Mouse (Mus musculus): ENCODE data around the gene Mphosph9. TPM values are rescaled to one million over a fixed set of nuclear protein-coding genes. Genes with fewer than 3 reads are reported as not detected.

Mphosph9 gene
- polyA plus RNA-seq, 1 experiment from 2014 or later, result 3.0 TPM

DNA sequence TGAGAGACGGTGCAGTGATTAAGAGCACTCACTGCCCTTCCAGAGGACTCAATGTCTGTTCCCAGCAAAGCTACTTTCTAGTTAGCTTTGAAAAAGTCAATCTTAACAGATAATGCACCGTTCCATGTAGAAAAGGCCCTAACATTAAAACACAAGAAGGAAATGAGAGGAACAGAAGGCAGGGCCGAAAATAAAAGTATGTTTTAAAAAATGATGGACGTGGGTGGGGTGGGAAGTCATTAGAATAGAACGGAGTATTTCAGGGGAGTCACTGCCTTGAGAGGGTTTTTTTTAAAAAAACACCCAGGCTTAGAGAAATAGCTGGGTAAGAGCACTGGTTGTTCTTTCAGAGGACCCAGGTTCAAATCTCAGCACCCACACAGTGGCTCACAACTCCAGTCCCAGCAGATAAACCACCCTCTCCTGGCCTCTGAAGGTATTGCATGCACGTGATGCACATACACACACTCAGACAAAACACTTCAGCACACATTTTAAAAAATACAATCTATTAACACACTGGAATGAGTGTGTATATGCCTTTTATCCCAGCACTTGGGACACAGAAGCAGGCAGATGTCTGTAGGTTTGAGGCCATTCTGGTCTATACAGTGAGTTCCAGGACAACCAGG lies 40.0 kb downstream of the Mphosph9 start:
- WGBS (ENCODE audit: insufficient replicate concordance), result 91% methylated on average over 6 of the region's 6 CpGs

DNA sequence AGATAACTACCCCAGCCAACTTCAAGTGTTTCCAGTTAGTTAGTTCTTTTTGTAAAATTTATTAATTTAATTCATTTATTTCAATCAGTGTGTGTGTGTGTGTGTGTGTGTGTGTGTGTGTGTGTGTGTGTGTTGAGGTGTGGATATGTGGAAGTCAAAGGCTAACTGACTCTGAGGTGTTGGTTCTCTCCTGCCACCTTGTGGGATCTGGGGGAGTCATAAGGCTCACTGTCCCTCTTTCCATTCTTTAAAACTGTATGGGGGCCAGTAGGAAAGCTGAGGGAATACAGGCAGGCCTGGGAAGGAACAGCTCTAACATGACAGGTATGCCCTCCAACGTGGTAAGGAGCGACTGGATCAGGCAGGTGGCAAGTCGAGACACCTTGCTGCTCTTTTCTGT lies 43.4 kb downstream of the Mphosph9 start:
- Histone ChIP-seq H3K4me2 (ENCODE audit: low read depth, low read length) (no peak overlapping the region), H3K9me3 (ENCODE audit: low read length) (no peaks in the 10 kb centered on the region), H3K4me3 (ENCODE audit: low read depth, low read length) (no peak overlapping the region), H3K27ac (ENCODE audit: low read depth) (no peak overlapping the region), H3K36me3 (replicated peaks; ENCODE audit: insufficient read depth, low read length) (peaks cover 15% of the 10 kb centered on the region; the same call in 1 of the 2 replicates), H3K27me3 (ENCODE audit: insufficient read depth, low read length) (no peaks in the 10 kb centered on the region), H3K9ac (replicated peaks) (no peak overlapping the region), H3K4me1 (ENCODE audit: insufficient read depth) (peaks cover 3% of the 10 kb centered on the region; the same call in 1 of the 2 replicates)
- peak; percentile 58 for TF ChIP-seq CTCF (IDR thresholded peaks at IDR 0.05; ENCODE audit: low read depth)
- TF ChIP-seq EP300 (IDR thresholded peaks at IDR 0.05; ENCODE audit: low read depth), result no peak
- peak; percentile 43; the same call in 1 of the 2 replicates for ATAC-seq
- DNase-seq, result peak; percentile 31
- WGBS (ENCODE audit: insufficient replicate concordance), result 77% methylated on average over 3 of the region's 3 CpGs

More for the DNA sequence above, 40.0 kb downstream of the Mphosph9 start:
- no peak for DNase-seq
- Histone ChIP-seq H3K9me3 (ENCODE audit: low read length) (no peaks in the 10 kb centered on the region), H3K27me3 (ENCODE audit: insufficient read depth, low read length) (no peaks in the 10 kb centered on the region), H3K36me3 (replicated peaks; ENCODE audit: insufficient read depth, low read length) (peaks cover 24% of the 10 kb centered on the region), H3K27ac (ENCODE audit: low read depth) (no peak overlapping the region), H3K4me3 (ENCODE audit: low read depth, low read length) (no peak overlapping the region), H3K4me1 (ENCODE audit: insufficient read depth) (peaks cover 3% of the 10 kb centered on the region; the same call in 1 of the 2 replicates), H3K4me2 (ENCODE audit: low read depth, low read length) (no peak overlapping the region), H3K9ac (replicated peaks) (no peak overlapping the region)
- no peak for TF ChIP-seq EP300 (IDR thresholded peaks at IDR 0.05; ENCODE audit: low read depth)
- TF ChIP-seq CTCF (IDR thresholded peaks at IDR 0.05; ENCODE audit: low read depth), result no peak
- ATAC-seq, result no peak

DNA sequence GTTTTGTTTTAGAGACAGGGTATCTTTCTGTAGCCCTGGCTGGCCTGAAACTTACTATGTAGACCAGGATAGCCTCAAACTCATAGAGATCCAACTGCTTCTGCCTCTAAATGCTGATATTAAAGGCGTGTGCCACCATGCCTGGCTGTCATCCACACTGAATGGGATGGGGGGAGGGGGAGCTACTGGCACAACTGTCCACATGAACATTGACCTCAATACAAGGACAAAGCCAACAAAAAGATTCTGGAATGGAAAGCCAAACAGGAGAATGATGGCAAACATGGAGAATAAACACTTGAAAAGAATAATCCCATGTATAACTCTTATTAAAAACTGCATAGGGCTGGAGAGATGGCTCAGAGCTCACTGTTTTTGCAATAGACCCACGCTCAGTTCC lies 44.9 kb downstream of the Mphosph9 start:
- ATAC-seq (0 out of 2 replicates have a peak, but pooled peaks have one; percentile 54), DNase-seq (no peak)

DNA sequence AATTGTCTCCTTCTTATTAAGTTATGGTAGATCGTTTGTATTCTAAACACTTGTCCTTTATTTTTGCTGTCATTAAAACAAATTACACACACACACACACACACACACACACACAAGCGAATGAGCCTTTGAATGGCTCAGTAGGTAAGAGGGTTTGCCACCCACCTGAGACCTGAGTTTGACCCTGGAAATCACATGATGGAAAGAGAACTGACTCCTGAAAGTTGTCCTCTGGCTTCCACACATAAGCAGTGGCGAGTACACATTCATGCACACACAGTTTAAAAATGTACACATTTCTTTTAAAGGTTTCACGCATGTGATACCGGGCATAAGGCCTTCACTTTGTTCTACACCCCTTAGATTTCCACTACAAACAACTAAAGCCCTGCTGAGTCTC lies 57.5 kb downstream of the Mphosph9 start:
- no peak for DNase-seq
- H3K4me1 ChIP-seq (ENCODE audit: insufficient read depth), result no peaks in the 10 kb centered on the region
- peaks cover 5% of the 10 kb centered on the region; the same call in 1 of the 2 replicates for H3K36me3 ChIP-seq (replicated peaks; ENCODE audit: insufficient read depth, low read length)
- TF ChIP-seq CTCF (IDR thresholded peaks at IDR 0.05; ENCODE audit: low read depth) (no peak), EP300 (IDR thresholded peaks at IDR 0.05; ENCODE audit: low read depth) (no peak)
- WGBS (ENCODE audit: insufficient replicate concordance), result 86% methylated on average over 5 of the region's 5 CpGs
- H3K4me2 ChIP-seq (ENCODE audit: low read depth, low read length), result no peak overlapping the region
- no peaks in the 10 kb centered on the region for H3K27me3 ChIP-seq (ENCODE audit: insufficient read depth, low read length)
- no peak overlapping the region for H3K4me3 ChIP-seq (ENCODE audit: low read depth, low read length)
- H3K9me3 ChIP-seq (ENCODE audit: low read length), result no peaks in the 10 kb centered on the region
- ATAC-seq, result no peak
- H3K9ac ChIP-seq (replicated peaks), result no peak overlapping the region
- H3K27ac ChIP-seq (ENCODE audit: low read depth), result no peak overlapping the region

More for the DNA sequence above, 44.9 kb downstream of the Mphosph9 start:
- no peaks in the 10 kb centered on the region for H3K9me3 ChIP-seq (ENCODE audit: low read length)
- no peak overlapping the region for H3K4me3 ChIP-seq (ENCODE audit: low read depth, low read length)
- H3K27me3 ChIP-seq (ENCODE audit: insufficient read depth, low read length), result no peaks in the 10 kb centered on the region
- H3K9ac ChIP-seq (replicated peaks), result no peak overlapping the region
- H3K27ac ChIP-seq (ENCODE audit: low read depth), result no peak overlapping the region
- TF ChIP-seq CTCF (IDR thresholded peaks at IDR 0.05; ENCODE audit: low read depth), result no peak
- TF ChIP-seq EP300 (IDR thresholded peaks at IDR 0.05; ENCODE audit: low read depth), result no peak
- WGBS (ENCODE audit: insufficient replicate concordance), result 73% methylated on average over 2 of the region's 2 CpGs
- H3K4me2 ChIP-seq (ENCODE audit: low read depth, low read length), result no peak overlapping the region
- H3K4me1 ChIP-seq (ENCODE audit: insufficient read depth), result peaks cover 3% of the 10 kb centered on the region; the same call in 1 of the 2 replicates
- H3K36me3 ChIP-seq (replicated peaks; ENCODE audit: insufficient read depth, low read length), result peaks cover 11% of the 10 kb centered on the region; the same call in 1 of the 2 replicates

DNA sequence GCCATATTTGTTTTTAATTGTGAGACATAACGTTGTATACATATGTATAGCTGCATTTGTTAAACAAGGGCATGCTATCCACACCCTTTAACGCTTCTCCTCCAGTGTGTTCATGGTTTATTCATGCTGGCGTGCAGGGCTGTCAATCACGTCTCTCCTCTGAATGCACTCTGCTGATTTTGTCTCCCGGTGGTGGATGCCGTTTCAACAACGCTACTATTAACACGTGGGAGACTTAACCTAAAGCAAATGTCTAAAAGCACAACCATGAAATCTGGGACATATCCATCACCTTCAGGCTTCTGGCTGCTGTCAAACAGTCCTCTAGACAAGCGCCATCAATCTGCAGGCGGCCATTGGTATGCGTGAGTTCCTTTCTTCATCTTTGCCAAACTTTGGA lies 58.1 kb downstream of the Mphosph9 start:
- Histone ChIP-seq H3K4me2 (ENCODE audit: low read depth, low read length) (no peak overlapping the region), H3K4me1 (ENCODE audit: insufficient read depth) (no peaks in the 10 kb centered on the region), H3K9me3 (ENCODE audit: low read length) (no peaks in the 10 kb centered on the region), H3K27me3 (ENCODE audit: insufficient read depth, low read length) (no peaks in the 10 kb centered on the region), H3K4me3 (ENCODE audit: low read depth, low read length) (no peak overlapping the region), H3K36me3 (replicated peaks; ENCODE audit: insufficient read depth, low read length) (peaks cover 5% of the 10 kb centered on the region; the same call in 1 of the 2 replicates), H3K27ac (ENCODE audit: low read depth) (no peak overlapping the region), H3K9ac (replicated peaks) (no peak overlapping the region)
- DNase-seq (no peak), ATAC-seq (no peak)
- no peak for TF ChIP-seq EP300 (IDR thresholded peaks at IDR 0.05; ENCODE audit: low read depth)
- TF ChIP-seq CTCF (IDR thresholded peaks at IDR 0.05; ENCODE audit: low read depth), result no peak
- WGBS (ENCODE audit: insufficient replicate concordance), result 88% methylated on average over 11 of the region's 11 CpGs

DNA sequence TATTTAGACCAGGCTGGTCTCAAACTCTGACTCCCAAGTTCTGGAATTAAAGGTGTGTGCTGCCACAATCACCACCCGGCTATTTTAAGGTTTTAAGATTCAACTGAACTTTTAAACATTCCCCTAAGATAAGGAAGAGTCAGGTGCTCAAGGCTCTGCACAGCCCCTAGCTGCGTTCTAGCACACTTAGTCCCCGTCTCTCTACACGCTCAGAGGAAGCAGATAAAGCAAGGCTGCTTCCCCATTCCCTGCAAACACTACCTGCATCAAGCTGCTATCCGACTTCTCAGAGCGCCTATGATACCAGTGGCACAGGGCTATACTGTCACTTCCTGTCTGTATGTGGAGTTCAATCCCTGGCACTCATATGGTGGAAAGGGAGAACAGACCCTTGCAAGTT lies 60.1 kb downstream of the Mphosph9 start:
- DNase-seq, result no peak
- H3K4me3 ChIP-seq (ENCODE audit: low read depth, low read length), result no peak overlapping the region
- no peak overlapping the region for H3K4me2 ChIP-seq (ENCODE audit: low read depth, low read length)
- TF ChIP-seq EP300 (IDR thresholded peaks at IDR 0.05; ENCODE audit: low read depth) (no peak), CTCF (IDR thresholded peaks at IDR 0.05; ENCODE audit: low read depth) (no peak)
- H3K27ac ChIP-seq (ENCODE audit: low read depth), result no peak overlapping the region
- no peak overlapping the region for H3K9ac ChIP-seq (replicated peaks)
- H3K36me3 ChIP-seq (replicated peaks; ENCODE audit: insufficient read depth, low read length), result peaks cover 7% of the 10 kb centered on the region; the same call in 1 of the 2 replicates
- no peaks in the 10 kb centered on the region for H3K9me3 ChIP-seq (ENCODE audit: low read length)
- H3K4me1 ChIP-seq (ENCODE audit: insufficient read depth), result no peaks in the 10 kb centered on the region
- ATAC-seq, result no peak
- H3K27me3 ChIP-seq (ENCODE audit: insufficient read depth, low read length), result no peaks in the 10 kb centered on the region
- WGBS (ENCODE audit: insufficient replicate concordance), result 43% methylated on average over 6 of the region's 6 CpGs

Data from liver, postnatal 0 days (tissue).